Mouse (Mus musculus) MEL (cell line): Measurements from ENCODE around the gene Rab3gap2.

Experiments used
- CTCF ChIP-seq, 3 experiments: IDR thresholded peaks in 2 of 3; conservative IDR thresholded peaks in 1 of 3; 2 replicates each; pipeline ENCODE4 v1.5.1; 2011 to 2012; ENCODE audit warnings: low read length in 3 of 3, low read depth in 2 of 3, mild to moderate bottlenecking in 2 of 3, improper control_type of control experiment in 1 of 3, inconsistent platforms in 1 of 3, mixed read lengths in 1 of 3, moderate library complexity in 1 of 3; ENCODE audit not compliant: control insufficient read depth in 1 of 3, insufficient read depth in 1 of 3, poor library complexity in 1 of 3, severe bottlenecking in 1 of 3
- EP300 ChIP-seq, 2 experiments: IDR thresholded peaks; 2 replicates each; pipeline ENCODE4 v1.6.1; 2011; ENCODE audit warnings: improper control_type of control experiment in 2 of 2, low read length in 2 of 2, low read depth in 1 of 2, mild to moderate bottlenecking in 1 of 2
- GABPA ChIP-seq: IDR thresholded peaks from 2 replicates; pipeline ENCODE4 v1.6.1; 2012; ENCODE audit warnings: low read depth, mild to moderate bottlenecking, inconsistent platforms, low read length, improper control_type of control experiment, moderate library complexity
- GATA1 ChIP-seq: IDR thresholded peaks from 2 replicates; pipeline ENCODE4 v1.6.1; 2011; ENCODE audit warnings: low read depth, low read length, improper control_type of control experiment
- POLR2A ChIP-seq, 2 experiments: IDR thresholded peaks; 2 replicates each; pipeline ENCODE4 v1.6.1; 2011 to 2012; ENCODE audit warnings: low read length in 2 of 2, mild to moderate bottlenecking in 2 of 2, control low read depth in 1 of 2, improper control_type of control experiment in 1 of 2, low read depth in 1 of 2, moderate library complexity in 1 of 2; ENCODE audit not compliant: control insufficient read depth in 1 of 2, insufficient read depth in 1 of 2, poor library complexity in 1 of 2

DNA sequence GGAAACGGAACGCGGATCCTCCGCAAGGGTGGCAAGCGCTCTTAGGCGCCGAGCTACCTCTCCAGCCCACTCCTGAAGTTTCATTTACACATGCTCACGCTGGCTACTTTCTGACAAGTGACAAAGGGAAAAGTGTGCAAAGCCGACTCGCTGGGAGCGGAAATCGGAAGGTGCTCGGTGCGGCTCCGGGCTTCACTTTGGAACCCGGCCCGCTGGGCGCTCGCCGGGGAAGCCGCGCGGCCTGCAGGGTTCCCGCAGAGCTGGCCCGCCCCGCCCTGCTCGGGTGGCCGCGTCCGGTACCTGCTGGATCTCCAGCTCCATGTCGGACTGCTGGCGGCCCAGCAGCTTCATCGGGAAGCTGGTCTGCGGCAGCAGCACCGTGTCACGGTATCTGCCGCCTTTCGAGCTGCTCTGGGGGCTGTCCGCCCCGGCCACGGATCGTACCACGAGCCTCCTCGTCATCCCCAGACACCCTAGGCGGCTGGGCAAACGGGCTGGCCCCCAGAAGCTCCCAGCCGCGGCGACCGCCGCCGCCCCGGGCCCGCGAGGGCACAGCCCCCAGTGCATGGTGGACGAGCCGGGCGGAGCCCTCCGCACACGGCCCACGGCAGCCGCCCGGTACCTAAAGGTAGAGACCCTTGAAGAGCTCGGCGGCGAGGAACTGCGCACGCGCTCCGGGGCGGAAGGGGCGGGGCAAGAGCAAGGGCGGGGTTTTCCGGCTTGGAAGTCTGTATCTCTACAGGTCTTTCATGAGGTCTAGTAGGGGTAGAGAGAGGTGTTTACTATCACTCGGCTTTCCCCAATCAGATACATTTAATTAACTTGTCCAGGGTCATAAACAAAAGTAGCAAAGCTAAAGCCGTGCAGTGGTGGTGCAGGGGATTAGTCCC, 125.0 kb downstream of the Rab3gap2 start, which contains the start of gene Iars2:
- TF ChIP-seq POLR2A (IDR thresholded peaks at IDR 0.05; ENCODE audit: control insufficient read depth in 1 of 2, insufficient read depth in 1 of 2, low read depth in 1 of 2, low read length in 2 of 2, poor library complexity in 1 of 2) (peak; percentile 98), GABPA (no peak), CTCF (IDR thresholded peaks at IDR 0.05 in 2 of 3, conservative IDR thresholded peaks at IDR 0.05 in 1 of 3; ENCODE audit: control insufficient read depth in 1 of 3, insufficient read depth in 1 of 3, low read depth in 2 of 3, low read length in 3 of 3, poor library complexity in 1 of 3, severe bottlenecking in 1 of 3) (no peak), GATA1 (no peak), EP300 (IDR thresholded peaks at IDR 0.05; ENCODE audit: low read depth in 1 of 2, low read length in 2 of 2) (no peak)
